Mouse (Mus musculus) olfactory bulb, adult 2 months (tissue): ENCODE measurements around the gene Tle3.

Source experiments
- CTCF ChIP-seq: fragments of 200-500 bp; IDR thresholded peaks from 2 replicates; pipeline ENCODE4 v1.5.1; 2012; ENCODE audit warnings: low read depth, mild to moderate bottlenecking, low read length, moderate library complexity; ENCODE audit not compliant: insufficient read depth
- POLR2A ChIP-seq: fragments of 200-500 bp; IDR thresholded peaks from 2 replicates; pipeline ENCODE4 v1.6.1; 2012; ENCODE audit warnings: mild to moderate bottlenecking, low read depth, low read length, moderate library complexity; ENCODE audit not compliant: insufficient read depth

- no peak for TF ChIP-seq POLR2A
- no peak for TF ChIP-seq CTCF
These were observed 41.7 kb downstream of the Tle3 start for GRCm38 (mm10) chr9:61413665-61414456.
